Mouse (Mus musculus) hindbrain, embryonic 16.5 days (tissue): ENCODE measurements around the gene Cstf2t. TPM values are rescaled to one million over a fixed set of nuclear protein-coding genes. Genes with fewer than 3 reads are reported as not detected.

Experiments used
- ATAC-seq: fragments of 200-750 bp; cut with Nextera tagmentation; 2 replicates; pipeline ENCODE4 v1.8.0; 2017; ENCODE audit warnings: moderate TSS enrichment, moderate library complexity
- H3K27ac ChIP-seq: fragments of 300-500 bp; sonication (generic); 2 replicates; pipeline ENCODE4 v1.5.1; 2014; ENCODE audit warnings: low read depth, mild to moderate bottlenecking, control low read depth, low read length, moderate library complexity
- H3K27me3 ChIP-seq: fragments of 300-500 bp; sonication (generic); replicated peaks from 2 replicates; pipeline ENCODE4 v1.6.1; 2014; ENCODE audit warnings: low read length; ENCODE audit not compliant: control insufficient read depth, insufficient read depth
- H3K36me3 ChIP-seq: fragments of 300-500 bp; sonication (generic); 2 replicates; pipeline ENCODE4 v1.6.1; 2014; ENCODE audit warnings: mild to moderate bottlenecking, low read length, moderate library complexity, mixed read lengths; ENCODE audit not compliant: control insufficient read depth, insufficient read depth
- H3K4me1 ChIP-seq: fragments of 300-500 bp; sonication (generic); 2 replicates; pipeline ENCODE4 v1.6.1; 2014; ENCODE audit warnings: low read depth, low read length; ENCODE audit not compliant: control insufficient read depth, insufficient read depth
- H3K4me2 ChIP-seq: fragments of 300-500 bp; sonication (generic); 2 replicates; pipeline ENCODE4 v1.6.1; 2014; ENCODE audit warnings: mild to moderate bottlenecking, low read length, control low read depth, moderate library complexity
- H3K4me3 ChIP-seq: fragments of 300-500 bp; sonication (generic); 2 replicates; pipeline ENCODE4 v1.5.1; 2014; ENCODE audit warnings: mild to moderate bottlenecking, low read length, control low read depth, moderate library complexity
- H3K9ac ChIP-seq: fragments of 300-500 bp; sonication (generic); 2 replicates; pipeline ENCODE4 v1.6.1; 2014; ENCODE audit warnings: low read depth, mild to moderate bottlenecking, control low read depth, low read length, moderate library complexity
- H3K9me3 ChIP-seq: fragments of 300-500 bp; sonication (generic); 2 replicates; pipeline ENCODE4 v1.6.1; 2014; ENCODE audit warnings: mild to moderate bottlenecking, low read length, moderate library complexity; ENCODE audit not compliant: control insufficient read depth
- WGBS: fragments of 180-500 bp; shearing (Covaris S2); extraction: QIAGEN DNeasy Blood & Tissue Kit; methylation state at CpG from one replicate; pipeline ENCODE4 v1.1.7; 2014; 5-methylcytosine and 5-hydroxymethylcytosine counted together
- polyA plus RNA-seq: library from polyadenylated mRNA; unstranded; fragments of >200 nt; fragmentation: Nextera tagmentation; extraction: Ambion mirVana; gene quantifications from 2 replicates; pipeline ENCODE4 v1.2.1, GENCODE M21; 2015

Cstf2t gene
- polyA plus RNA-seq, 1 experiment from 2014 or later, result 59.4 TPM

GRCm38 (mm10) chr19:31114690-31115089, 32.1 kb downstream of the Cstf2t start:
- no peak overlapping the region for H3K9ac ChIP-seq
- 33% methylated on average over 4 of the region's 4 CpGs for WGBS
- no peak overlapping the region for H3K4me3 ChIP-seq
- peak; percentile 81 for ATAC-seq
- no peaks in the 10 kb centered on the region for H3K4me1 ChIP-seq
- H3K27ac ChIP-seq, result no peak overlapping the region
- no peak overlapping the region for H3K4me2 ChIP-seq
- no peaks in the 10 kb centered on the region for H3K36me3 ChIP-seq
- no peaks in the 10 kb centered on the region for H3K27me3 ChIP-seq
- H3K9me3 ChIP-seq, result no peaks in the 10 kb centered on the region

GRCm38 (mm10) chr19:31124628-31125027, 42.0 kb downstream of the Cstf2t start:
- Histone ChIP-seq H3K36me3 (no peaks in the 10 kb centered on the region), H3K9me3 (no peaks in the 10 kb centered on the region), H3K4me3 (no peak overlapping the region), H3K27ac (no peak overlapping the region), H3K4me2 (no peak overlapping the region), H3K4me1 (no peaks in the 10 kb centered on the region), H3K27me3 (no peaks in the 10 kb centered on the region), H3K9ac (no peak overlapping the region)
- 0 out of 2 replicates have a peak, but pooled peaks have one; percentile 50 for ATAC-seq
- WGBS, result 61% methylated on average over 3 of the region's 3 CpGs

- Histone ChIP-seq H3K27me3 (no peaks in the 10 kb centered on the region), H3K4me1 (no peaks in the 10 kb centered on the region), H3K9ac (no peak overlapping the region), H3K4me2 (no peak overlapping the region), H3K36me3 (no peaks in the 10 kb centered on the region), H3K27ac (no peak overlapping the region), H3K4me3 (no peak overlapping the region), H3K9me3 (no peaks in the 10 kb centered on the region)
- WGBS, result 77% methylated on average over 8 of the region's 8 CpGs
- no peak for ATAC-seq
Measured at GRCm38 (mm10) chr19:31132614-31133013, 50.0 kb downstream of the Cstf2t start.

- no peak overlapping the region for H3K9ac ChIP-seq
- ATAC-seq, result no peak
- H3K9me3 ChIP-seq, result no peaks in the 10 kb centered on the region
- no peaks in the 10 kb centered on the region for H3K4me1 ChIP-seq
- 0% methylated on average over 2 of the region's 2 CpGs for WGBS
- H3K36me3 ChIP-seq, result no peaks in the 10 kb centered on the region
- no peak overlapping the region for H3K4me3 ChIP-seq
- no peak overlapping the region for H3K4me2 ChIP-seq
- H3K27ac ChIP-seq, result no peak overlapping the region
- no peaks in the 10 kb centered on the region for H3K27me3 ChIP-seq
Measured at GRCm38 (mm10) chr19:31136316-31136715, 53.7 kb downstream of the Cstf2t start.
